Mouse (Mus musculus) embryonic facial prominence, embryonic 11.5 days (tissue): ENCODE measurements around the gene Slc30a2. TPM values are rescaled to one million over a fixed set of nuclear protein-coding genes. Genes with fewer than 3 reads are reported as not detected.

ENCODE experiments used
- ATAC-seq: fragments of 200-750 bp; cut with Nextera tagmentation; replicated peaks from 2 replicates; pipeline ENCODE4 v1.8.0; 2017; ENCODE audit warnings: low read depth; ENCODE audit not compliant: insufficient number of reproducible peaks, low FRiP score, low TSS enrichment
- DNase-seq: peaks from one replicate; pipeline ENCODE4 v3.0.0-alpha.2; 2015; ENCODE audit warnings: low spot score
- H3K27ac ChIP-seq: fragments of 300-500 bp; sonication (generic); replicated peaks from 2 replicates; pipeline ENCODE4 v1.5.1; 2014; ENCODE audit warnings: mild to moderate bottlenecking, low read depth, low read length, control low read depth
- H3K27me3 ChIP-seq: fragments of 300-500 bp; sonication (generic); 2 replicates; pipeline ENCODE4 v1.6.1; 2014; ENCODE audit warnings: mild to moderate bottlenecking, low read length, moderate library complexity, mixed read lengths; ENCODE audit not compliant: control insufficient read depth, insufficient read depth
- H3K36me3 ChIP-seq: fragments of 300-500 bp; sonication (generic); replicated peaks from 2 replicates; pipeline ENCODE4 v1.6.1; 2014; ENCODE audit warnings: low read depth, mild to moderate bottlenecking, low read length, moderate library complexity, mixed read lengths; ENCODE audit not compliant: control insufficient read depth, insufficient read depth
- H3K4me1 ChIP-seq: fragments of 300-500 bp; sonication (generic); 2 replicates; pipeline ENCODE4 v1.6.1; 2014; ENCODE audit warnings: low read length, mixed read lengths; ENCODE audit not compliant: control insufficient read depth, insufficient read depth
- H3K4me2 ChIP-seq: fragments of 300-500 bp; sonication (generic); 2 replicates; pipeline ENCODE4 v1.6.1; 2014; ENCODE audit warnings: low read depth, mild to moderate bottlenecking, control low read depth, low read length, moderate library complexity
- H3K4me3 ChIP-seq: fragments of 300-500 bp; sonication (generic); 2 replicates; pipeline ENCODE4 v1.5.1; 2014; ENCODE audit warnings: low read depth, low read length, control low read depth
- H3K9ac ChIP-seq: fragments of 300-500 bp; sonication (generic); replicated peaks from 2 replicates; pipeline ENCODE4 v1.6.1; 2014; ENCODE audit warnings: mild to moderate bottlenecking, control low read depth, low read length
- H3K9me3 ChIP-seq: fragments of 300-500 bp; sonication (generic); replicated peaks from 2 replicates; pipeline ENCODE4 v1.6.1; 2016; ENCODE audit warnings: mild to moderate bottlenecking, low read length, inconsistent platforms, mixed read lengths; ENCODE audit not compliant: control insufficient read depth
- WGBS: fragments of 180-500 bp; shearing (Covaris S2); extraction: QIAGEN DNeasy Blood & Tissue Kit; methylation state at CpG from one replicate; pipeline ENCODE4 v1.1.7; 2014; 5-methylcytosine and 5-hydroxymethylcytosine counted together
- polyA plus RNA-seq: library from polyadenylated mRNA; unstranded; fragments of >200 nt; fragmentation: Nextera tagmentation; extraction: Ambion mirVana; gene quantifications from 2 replicates; pipeline ENCODE4 v1.2.1, GENCODE M21; 2014

The Slc30a2 gene
- polyA plus RNA-seq, 1 experiment from 2014 or later, result 0.07 TPM

DNA sequence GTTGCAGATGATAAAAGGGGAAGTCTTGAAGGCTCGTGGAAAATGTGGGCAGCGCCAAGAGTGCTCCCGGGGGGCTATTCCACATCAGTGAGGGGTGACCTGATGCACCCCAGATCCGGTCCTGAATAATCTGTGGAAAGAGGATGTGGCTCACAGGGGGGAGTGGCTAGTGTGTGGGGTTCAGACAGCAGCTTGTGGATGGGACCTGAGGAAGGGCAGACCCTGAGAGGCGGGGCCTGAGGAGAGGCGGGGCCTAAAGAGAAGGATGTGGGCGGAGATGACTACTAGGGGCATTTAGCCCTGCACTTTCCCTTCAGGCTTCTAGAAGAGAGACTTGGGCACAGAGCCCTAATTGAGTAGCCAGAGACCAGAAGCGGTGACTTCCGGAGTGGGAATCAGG, 19.6 kb downstream of the Slc30a2 start:
- Histone ChIP-seq H3K9me3 (no peaks in the 10 kb centered on the region), H3K27me3 (no peaks in the 10 kb centered on the region), H3K4me3 (no peak overlapping the region), H3K4me2 (no peak overlapping the region), H3K27ac (no peak overlapping the region), H3K36me3 (no peaks in the 10 kb centered on the region), H3K4me1 (peaks cover 2% of the 10 kb centered on the region), H3K9ac (no peak overlapping the region)
- DNase-seq, result peak; percentile 41
- whole genome bisulfite sequencing, result 21% methylated on average over 9 of the region's 9 CpGs
- no peak for ATAC-seq

DNA sequence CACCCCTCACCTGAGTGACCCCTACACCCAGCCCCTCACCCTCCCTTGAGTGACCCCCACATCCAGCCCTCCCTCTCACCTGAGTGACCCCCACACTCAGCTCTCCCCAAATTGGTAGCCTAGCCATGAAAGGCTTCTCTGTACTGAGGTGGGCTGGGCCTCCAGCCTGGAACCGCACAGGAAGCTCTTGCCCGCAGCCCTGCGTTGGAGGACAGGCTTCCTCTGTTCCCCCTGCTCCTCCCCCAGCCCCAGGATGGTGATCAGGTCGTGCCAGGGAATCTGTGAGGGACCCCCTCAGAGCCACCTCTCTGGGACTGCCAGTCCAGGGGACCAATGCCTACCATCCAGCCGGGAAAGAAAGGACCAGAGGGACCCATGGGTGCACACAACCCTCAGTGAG, 22.3 kb downstream of the Slc30a2 start:
- H3K27ac ChIP-seq, result no peak overlapping the region
- H3K4me3 ChIP-seq, result no peak overlapping the region
- H3K9me3 ChIP-seq, result no peaks in the 10 kb centered on the region
- ATAC-seq (no peak), DNase-seq (no peak)
- H3K9ac ChIP-seq, result no peak overlapping the region; the same call in 1 of the 2 replicates
- H3K4me2 ChIP-seq, result no peak overlapping the region
- H3K4me1 ChIP-seq, result peaks cover 2% of the 10 kb centered on the region
- 27% methylated on average over 5 of the region's 5 CpGs for WGBS
- peaks cover 4% of the 10 kb centered on the region for H3K27me3 ChIP-seq
- no peaks in the 10 kb centered on the region for H3K36me3 ChIP-seq

DNA sequence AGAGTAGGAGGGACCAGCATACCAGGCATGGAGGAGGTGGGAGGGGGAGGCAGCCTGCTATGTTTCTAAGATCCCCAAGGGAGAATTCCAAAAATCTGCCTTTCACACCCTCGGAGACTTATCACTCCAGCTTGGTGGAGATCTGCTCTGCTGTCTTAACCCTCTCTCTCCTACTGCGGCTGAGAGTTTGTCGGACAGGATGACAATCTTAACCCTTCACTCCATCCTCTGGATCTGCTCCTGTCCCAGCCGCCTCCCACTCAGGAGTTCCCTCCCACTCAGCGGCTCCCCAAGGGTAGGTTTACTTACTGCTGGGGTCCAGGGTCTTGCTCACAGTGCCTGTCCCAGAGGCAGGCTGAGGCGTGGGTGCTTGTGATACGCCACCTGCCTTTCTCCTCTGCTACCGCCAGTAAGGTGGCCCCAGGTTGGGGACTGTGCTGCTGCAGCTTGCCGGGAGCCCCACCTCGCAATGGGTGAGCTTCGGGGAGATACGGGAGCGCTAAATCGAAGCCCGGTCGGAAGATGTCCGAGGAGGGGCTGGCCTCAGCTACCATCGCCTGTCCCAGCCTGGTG, 27.8 kb downstream of the Slc30a2 start:
- DNase-seq (no peak), ATAC-seq (no peak)
- Histone ChIP-seq H3K27me3 (peaks cover 24% of the 10 kb centered on the region), H3K9ac (peak overlapping the region; percentile 32), H3K9me3 (no peaks in the 10 kb centered on the region), H3K27ac (no peak overlapping the region), H3K36me3 (no peaks in the 10 kb centered on the region), H3K4me3 (peak overlapping the region; percentile 41), H3K4me2 (peak overlapping the region; percentile 40), H3K4me1 (peaks cover 7% of the 10 kb centered on the region)
- WGBS, result 2% methylated on average over 18 of the region's 18 CpGs

DNA sequence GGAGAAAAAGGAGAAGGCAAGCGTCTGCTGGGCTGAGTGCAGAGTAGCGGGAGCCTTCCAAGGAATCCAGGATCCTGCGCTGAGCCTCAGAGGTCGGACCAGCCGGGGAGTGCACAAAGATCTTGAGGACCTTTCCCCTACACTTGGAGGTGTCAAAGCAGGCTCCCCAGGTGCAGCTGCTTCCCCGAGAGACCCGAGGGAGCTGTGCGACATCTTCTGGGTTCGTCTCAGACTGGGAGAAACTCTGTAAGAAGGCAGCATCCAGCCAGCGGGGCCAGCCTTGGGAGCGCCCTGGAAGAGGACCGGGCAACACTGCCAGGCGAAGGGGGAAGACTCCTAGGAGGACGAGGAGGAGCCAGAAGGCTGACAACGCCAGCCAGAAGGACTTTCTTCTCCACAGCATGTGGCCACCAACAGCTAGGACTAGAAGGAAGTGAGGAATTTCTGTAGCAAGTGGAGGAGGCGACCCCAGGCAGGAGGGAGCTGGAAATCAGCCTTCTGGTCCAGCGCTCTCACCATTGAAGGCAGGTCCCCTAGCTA, 28.4 kb downstream of the Slc30a2 start:
- Histone ChIP-seq H3K9me3 (no peaks in the 10 kb centered on the region), H3K4me2 (peak overlapping the region; percentile 40), H3K36me3 (no peaks in the 10 kb centered on the region), H3K9ac (peak overlapping the region; percentile 32), H3K4me3 (peak overlapping the region; percentile 41), H3K27ac (no peak overlapping the region), H3K4me1 (peaks cover 7% of the 10 kb centered on the region), H3K27me3 (peaks cover 24% of the 10 kb centered on the region)
- DNase-seq (no peak), ATAC-seq (no peak)
- under 1% methylated on average over 17 of the region's 17 CpGs for WGBS

DNA sequence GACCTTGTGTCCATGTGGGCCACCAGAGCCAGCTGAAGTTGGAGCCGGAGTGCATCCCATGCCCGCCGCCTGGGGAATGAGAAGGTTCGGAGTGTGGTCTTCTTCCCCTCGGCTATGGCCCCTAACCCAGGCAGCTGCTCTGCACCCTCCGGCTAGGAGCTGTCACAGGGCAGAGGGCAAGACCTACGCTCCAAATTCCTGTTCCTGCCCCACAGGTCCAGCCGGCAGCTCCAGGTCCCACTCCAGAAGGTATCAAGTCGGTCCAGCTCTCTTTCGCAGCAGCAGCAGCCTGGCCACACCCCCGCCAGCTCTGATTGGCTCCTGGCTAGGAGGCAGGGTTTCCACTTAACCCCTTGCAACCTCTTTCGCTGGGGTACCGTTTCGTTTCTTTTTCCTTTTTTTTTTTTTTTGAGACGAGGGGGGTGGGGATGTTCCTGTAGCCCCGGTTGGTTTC, 29.3 kb downstream of the Slc30a2 start:
- ATAC-seq, result peak; percentile 58; the same call in 1 of the 2 replicates
- Histone ChIP-seq H3K36me3 (no peaks in the 10 kb centered on the region), H3K4me1 (peaks cover 7% of the 10 kb centered on the region), H3K9ac (peak overlapping the region; percentile 43), H3K4me2 (peak overlapping the region; percentile 96), H3K9me3 (no peaks in the 10 kb centered on the region), H3K4me3 (peak overlapping the region; percentile 41), H3K27ac (no peak overlapping the region), H3K27me3 (peaks cover 24% of the 10 kb centered on the region)
- WGBS, result 0% methylated on average over 16 of the region's 16 CpGs
- peak; percentile 80 for DNase-seq

DNA sequence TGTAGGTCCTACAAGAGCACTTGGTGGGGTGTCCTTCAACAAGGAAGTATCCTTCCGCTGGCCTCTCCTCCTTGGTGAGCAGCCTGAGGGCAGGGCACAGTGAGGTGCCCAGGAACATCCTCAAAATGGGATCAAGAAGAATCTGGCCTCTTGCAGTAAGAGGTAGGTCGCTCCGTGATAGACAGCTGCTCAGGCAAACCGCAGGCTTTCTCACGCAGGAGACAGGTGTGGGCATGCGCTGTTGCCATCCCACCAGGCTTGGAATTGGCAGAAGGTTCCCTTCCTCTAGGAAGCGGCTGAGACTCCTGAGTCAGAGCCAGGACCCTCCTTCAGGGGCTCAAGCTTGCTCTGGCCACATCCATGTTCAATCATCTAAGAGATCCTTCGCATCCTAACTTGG, 30.3 kb downstream of the Slc30a2 start:
- peaks cover 24% of the 10 kb centered on the region for H3K27me3 ChIP-seq
- no peak overlapping the region for H3K4me3 ChIP-seq

DNA sequence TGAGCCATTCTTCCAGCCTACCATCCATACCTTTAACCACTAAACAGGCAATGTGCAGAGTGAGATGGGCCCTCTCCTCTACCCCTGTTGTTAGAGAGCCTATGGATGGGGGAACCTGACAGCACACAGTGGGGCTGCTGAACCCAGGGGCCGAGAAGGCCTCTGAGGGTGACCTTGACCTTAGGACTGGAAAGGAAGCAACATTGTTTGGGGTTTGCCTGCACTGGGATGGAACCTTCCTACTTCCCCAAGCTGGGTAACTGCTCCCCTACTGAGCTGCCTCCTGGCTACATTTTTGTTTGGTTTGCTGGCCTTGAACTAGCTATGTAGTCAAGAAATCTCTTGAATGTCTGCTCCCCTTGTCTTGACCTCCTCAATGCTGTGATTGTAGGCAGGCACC, 31.3 kb downstream of the Slc30a2 start:
- Histone ChIP-seq H3K36me3 (no peaks in the 10 kb centered on the region), H3K27me3 (peaks cover 22% of the 10 kb centered on the region), H3K4me3 (no peak overlapping the region), H3K27ac (no peak overlapping the region), H3K4me1 (peaks cover 7% of the 10 kb centered on the region), H3K4me2 (no peak overlapping the region), H3K9ac (no peak overlapping the region), H3K9me3 (no peaks in the 10 kb centered on the region)
- DNase-seq (no peak), ATAC-seq (no peak)
- 53% methylated on average over 1 of the region's 1 CpGs for WGBS

More for the DNA sequence above, 30.3 kb downstream of the Slc30a2 start:
- H3K36me3 ChIP-seq, result no peaks in the 10 kb centered on the region
- no peak overlapping the region for H3K9ac ChIP-seq
- ATAC-seq (no peak), DNase-seq (no peak)
- H3K27ac ChIP-seq, result no peak overlapping the region
- peaks cover 7% of the 10 kb centered on the region for H3K4me1 ChIP-seq
- WGBS, result 72% methylated on average over 8 of the region's 8 CpGs
- H3K9me3 ChIP-seq, result no peaks in the 10 kb centered on the region
- no peak overlapping the region for H3K4me2 ChIP-seq

DNA sequence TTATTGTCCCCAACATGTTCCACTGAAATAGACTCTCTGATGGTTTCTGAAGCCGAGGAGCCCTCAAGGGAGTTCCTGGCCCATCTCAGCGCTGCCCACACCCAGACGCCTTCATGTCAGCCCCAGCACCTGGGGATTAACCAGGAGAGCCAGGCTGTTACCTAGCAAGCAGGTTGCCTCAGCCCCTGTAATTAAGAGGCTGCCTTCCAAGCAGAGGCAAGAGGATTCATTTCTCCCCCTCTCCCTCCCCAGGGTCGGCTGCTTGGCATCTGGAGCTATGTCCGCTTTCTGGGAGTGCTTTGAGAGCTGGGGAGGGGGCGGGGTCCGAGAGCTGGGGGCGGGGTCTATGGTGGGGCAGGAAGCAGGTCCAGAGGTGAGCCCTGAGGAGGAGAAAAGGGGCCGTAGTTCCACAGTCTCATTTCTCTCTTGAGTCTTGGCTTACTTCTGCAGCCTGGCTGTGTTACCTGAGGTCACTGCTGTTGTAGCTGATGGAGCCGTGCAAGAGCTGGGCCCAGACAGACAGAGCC, 35.2 kb downstream of the Slc30a2 start:
- no peak overlapping the region for H3K27ac ChIP-seq
- H3K9me3 ChIP-seq, result no peaks in the 10 kb centered on the region
- no peaks in the 10 kb centered on the region for H3K36me3 ChIP-seq
- H3K9ac ChIP-seq, result no peak overlapping the region
- WGBS, result 20% methylated on average over 10 of the region's 10 CpGs
- H3K4me2 ChIP-seq, result no peak overlapping the region
- DNase-seq, result no peak
- ATAC-seq, result no peak
- H3K4me3 ChIP-seq, result no peak overlapping the region
- no peaks in the 10 kb centered on the region for H3K27me3 ChIP-seq
- no peaks in the 10 kb centered on the region for H3K4me1 ChIP-seq
